Mouse (Mus musculus): ENCODE measurements around the gene Gm14137. TPM values are rescaled to one million over a fixed set of nuclear protein-coding genes. Genes with fewer than 3 reads are reported as not detected.

Gm14137 gene
- polyA plus RNA-seq, 1 experiment from 2014 or later, result 0.66 TPM

DNA sequence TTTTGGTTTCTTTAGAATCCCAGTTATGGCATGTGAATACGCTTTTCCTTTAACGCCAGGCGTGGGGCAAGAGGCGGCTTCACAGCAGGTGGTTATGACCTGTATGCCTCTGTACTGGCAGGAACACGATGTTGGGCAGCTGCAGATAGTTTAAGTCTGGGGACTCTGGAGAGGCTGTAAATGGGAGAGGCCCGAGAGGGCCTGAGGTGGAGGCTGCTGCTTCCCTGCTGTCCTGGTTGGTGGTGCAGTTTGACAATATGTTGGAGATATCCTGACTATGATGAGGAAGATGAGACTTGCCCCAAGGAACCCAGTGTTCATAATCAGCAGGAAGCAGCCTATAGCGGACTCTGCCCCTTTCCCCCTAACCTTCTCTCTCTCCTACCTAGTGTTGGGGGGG, 8.6 kb downstream of the Gm14137 start:
- Histone ChIP-seq H3K4me3 (replicated peaks; ENCODE audit: low read length) (no peak overlapping the region), H3K27me3 (ENCODE audit: control insufficient read depth, insufficient read depth, low read length) (no peaks in the 10 kb centered on the region), H3K36me3 (replicated peaks; ENCODE audit: control insufficient read depth, insufficient read depth) (peaks cover 67% of the 10 kb centered on the region), H3K27ac (no peak overlapping the region), H3K9me3 (ENCODE audit: control insufficient read depth, low read length) (no peaks in the 10 kb centered on the region), H3K4me2 (replicated peaks) (no peak overlapping the region), H3K4me1 (replicated peaks; ENCODE audit: control insufficient read depth, insufficient read depth, low read length) (no peaks in the 10 kb centered on the region), H3K9ac (no peak overlapping the region)
- 81% methylated on average over 7 of the region's 7 CpGs for WGBS
- DNase-seq (ENCODE audit: low spot score) (no peak), ATAC-seq (ENCODE audit: low FRiP score) (no peak)

DNA sequence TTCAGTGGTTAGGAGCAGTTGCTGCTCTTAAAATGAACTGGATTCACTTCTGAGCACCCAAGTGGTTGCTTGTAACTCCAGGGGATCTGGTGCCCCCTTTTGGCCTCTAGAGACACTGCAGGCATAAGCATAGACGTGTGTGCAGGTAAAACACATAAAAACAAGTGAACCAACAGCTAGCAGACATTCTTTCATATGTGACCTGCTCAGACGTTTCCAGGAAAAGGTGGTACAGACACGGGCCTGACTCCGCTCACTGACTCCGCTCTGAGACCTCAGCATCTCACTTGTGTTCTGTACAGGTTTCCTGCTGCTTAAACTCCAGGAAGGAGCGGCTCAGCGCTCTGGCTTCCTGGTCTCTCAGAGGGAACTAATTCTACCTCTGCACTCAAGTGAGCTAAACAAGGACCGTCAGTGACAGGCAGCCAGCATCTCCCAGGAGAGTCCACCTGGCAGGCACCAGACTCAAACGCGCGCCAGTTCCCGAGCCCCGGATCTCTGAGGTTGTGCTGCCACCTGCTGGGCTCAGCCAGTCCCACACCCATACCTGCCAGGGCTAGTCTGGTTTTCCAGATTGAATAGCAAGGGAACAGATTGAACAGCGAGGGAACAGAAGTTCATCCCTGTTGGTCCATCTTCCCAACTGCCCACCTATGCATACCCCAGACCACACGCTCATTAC, 14.9 kb downstream of the Gm14137 start:
- ATAC-seq (ENCODE audit: low FRiP score) (peak; percentile 73; the same call in 1 of the 2 replicates), DNase-seq (ENCODE audit: low spot score) (peak; percentile 87)
- 9% methylated on average over 15 of the region's 15 CpGs for WGBS
- H3K4me2 ChIP-seq (replicated peaks), result peak overlapping the region; percentile 49
- 0 out of 2 replicates have a peak overlapping the region, but pooled peaks have one; percentile 7 for H3K4me3 ChIP-seq (replicated peaks; ENCODE audit: low read length)
- peak overlapping the region; percentile 11; the same call in 1 of the 2 replicates for H3K9ac ChIP-seq
- H3K36me3 ChIP-seq (replicated peaks; ENCODE audit: control insufficient read depth, insufficient read depth), result peaks cover 18% of the 10 kb centered on the region
- H3K4me1 ChIP-seq (replicated peaks; ENCODE audit: control insufficient read depth, insufficient read depth, low read length), result no peaks in the 10 kb centered on the region
- no peaks in the 10 kb centered on the region for H3K9me3 ChIP-seq (ENCODE audit: control insufficient read depth, low read length)
- H3K27ac ChIP-seq, result no peak overlapping the region
- H3K27me3 ChIP-seq (ENCODE audit: control insufficient read depth, insufficient read depth, low read length), result no peaks in the 10 kb centered on the region

- WGBS, result 88% methylated on average over 5 of the region's 5 CpGs
- Histone ChIP-seq H3K9ac (no peak overlapping the region), H3K36me3 (replicated peaks; ENCODE audit: control insufficient read depth, insufficient read depth) (peaks cover under 1% of the 10 kb centered on the region; the same call in 1 of the 2 replicates), H3K27ac (no peak overlapping the region), H3K4me1 (replicated peaks; ENCODE audit: control insufficient read depth, insufficient read depth, low read length) (no peaks in the 10 kb centered on the region), H3K4me2 (replicated peaks) (no peak overlapping the region), H3K9me3 (ENCODE audit: control insufficient read depth, low read length) (no peaks in the 10 kb centered on the region), H3K4me3 (replicated peaks; ENCODE audit: low read length) (no peak overlapping the region), H3K27me3 (ENCODE audit: control insufficient read depth, insufficient read depth, low read length) (no peaks in the 10 kb centered on the region)
- ATAC-seq (ENCODE audit: low FRiP score) (no peak), DNase-seq (ENCODE audit: low spot score) (no peak)
Measured at GRCm38 (mm10) chr2:119190969-119191368, 16.7 kb downstream of the Gm14137 start.

- Histone ChIP-seq H3K27ac (no peak overlapping the region), H3K27me3 (ENCODE audit: control insufficient read depth, insufficient read depth, low read length) (no peaks in the 10 kb centered on the region), H3K9me3 (ENCODE audit: control insufficient read depth, low read length) (no peaks in the 10 kb centered on the region), H3K9ac (no peak overlapping the region), H3K4me1 (replicated peaks; ENCODE audit: control insufficient read depth, insufficient read depth, low read length) (no peaks in the 10 kb centered on the region), H3K4me3 (replicated peaks; ENCODE audit: low read length) (no peak overlapping the region), H3K4me2 (replicated peaks) (no peak overlapping the region), H3K36me3 (replicated peaks; ENCODE audit: control insufficient read depth, insufficient read depth) (no peaks in the 10 kb centered on the region)
- DNase-seq (ENCODE audit: low spot score), result no peak
- WGBS, result 85% methylated on average over 5 of the region's 5 CpGs
- no peak for ATAC-seq (ENCODE audit: low FRiP score)
Measured at GRCm38 (mm10) chr2:119194140-119194539, 19.8 kb downstream of the Gm14137 start.

GRCm38 (mm10) chr2:119196316-119197108, 22.2 kb downstream of the Gm14137 start:
- no peak overlapping the region for H3K27ac ChIP-seq
- H3K9me3 ChIP-seq (ENCODE audit: control insufficient read depth, low read length), result no peaks in the 10 kb centered on the region
- DNase-seq (ENCODE audit: low spot score) (no peak), ATAC-seq (ENCODE audit: low FRiP score) (no peak)
- no peak overlapping the region for H3K9ac ChIP-seq
- H3K4me3 ChIP-seq (replicated peaks; ENCODE audit: low read length), result no peak overlapping the region
- WGBS, result 51% methylated on average over 4 of the region's 4 CpGs
- H3K4me2 ChIP-seq (replicated peaks), result no peak overlapping the region
- H3K36me3 ChIP-seq (replicated peaks; ENCODE audit: control insufficient read depth, insufficient read depth), result no peaks in the 10 kb centered on the region
- H3K27me3 ChIP-seq (ENCODE audit: control insufficient read depth, insufficient read depth, low read length), result no peaks in the 10 kb centered on the region
- H3K4me1 ChIP-seq (replicated peaks; ENCODE audit: control insufficient read depth, insufficient read depth, low read length), result no peaks in the 10 kb centered on the region

DNA sequence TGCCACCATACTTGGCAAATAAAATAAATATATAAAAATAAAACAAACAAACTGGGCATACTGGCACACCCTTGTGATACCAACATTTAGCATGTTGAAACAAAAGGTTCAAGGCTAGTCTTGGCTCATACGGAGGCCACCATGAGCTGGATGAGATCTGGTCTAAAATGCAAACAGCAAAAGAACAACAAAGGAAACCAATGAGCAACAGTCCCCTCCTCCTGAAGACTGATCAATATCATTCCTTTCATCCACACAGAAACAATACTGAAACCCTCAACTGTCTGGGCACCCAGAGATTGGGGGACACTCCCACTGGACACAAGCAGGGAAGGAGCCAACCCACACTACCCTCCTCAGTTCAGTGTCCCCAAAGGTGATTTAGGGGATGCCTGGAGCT, 23.2 kb downstream of the Gm14137 start:
- H3K9me3 ChIP-seq (ENCODE audit: control insufficient read depth, low read length), result no peaks in the 10 kb centered on the region
- 89% methylated on average over 1 of the region's 1 CpGs for WGBS
- H3K27me3 ChIP-seq (ENCODE audit: control insufficient read depth, insufficient read depth, low read length), result no peaks in the 10 kb centered on the region
- no peaks in the 10 kb centered on the region for H3K4me1 ChIP-seq (replicated peaks; ENCODE audit: control insufficient read depth, insufficient read depth, low read length)
- no peak overlapping the region for H3K4me2 ChIP-seq (replicated peaks)
- H3K9ac ChIP-seq, result no peak overlapping the region
- H3K27ac ChIP-seq, result no peak overlapping the region
- no peaks in the 10 kb centered on the region for H3K36me3 ChIP-seq (replicated peaks; ENCODE audit: control insufficient read depth, insufficient read depth)
- no peak for DNase-seq (ENCODE audit: low spot score)
- H3K4me3 ChIP-seq (replicated peaks; ENCODE audit: low read length), result no peak overlapping the region
- ATAC-seq (ENCODE audit: low FRiP score), result no peak

GRCm38 (mm10) chr2:119198049-119198448, 23.7 kb downstream of the Gm14137 start:
- Histone ChIP-seq H3K4me2 (replicated peaks) (no peak overlapping the region), H3K9me3 (ENCODE audit: control insufficient read depth, low read length) (no peaks in the 10 kb centered on the region), H3K4me3 (replicated peaks; ENCODE audit: low read length) (no peak overlapping the region), H3K9ac (no peak overlapping the region), H3K4me1 (replicated peaks; ENCODE audit: control insufficient read depth, insufficient read depth, low read length) (no peaks in the 10 kb centered on the region), H3K36me3 (replicated peaks; ENCODE audit: control insufficient read depth, insufficient read depth) (no peaks in the 10 kb centered on the region), H3K27me3 (ENCODE audit: control insufficient read depth, insufficient read depth, low read length) (no peaks in the 10 kb centered on the region), H3K27ac (no peak overlapping the region)
- 53% methylated on average over 1 of the region's 1 CpGs for WGBS
- DNase-seq (ENCODE audit: low spot score) (no peak), ATAC-seq (ENCODE audit: low FRiP score) (no peak)

DNA sequence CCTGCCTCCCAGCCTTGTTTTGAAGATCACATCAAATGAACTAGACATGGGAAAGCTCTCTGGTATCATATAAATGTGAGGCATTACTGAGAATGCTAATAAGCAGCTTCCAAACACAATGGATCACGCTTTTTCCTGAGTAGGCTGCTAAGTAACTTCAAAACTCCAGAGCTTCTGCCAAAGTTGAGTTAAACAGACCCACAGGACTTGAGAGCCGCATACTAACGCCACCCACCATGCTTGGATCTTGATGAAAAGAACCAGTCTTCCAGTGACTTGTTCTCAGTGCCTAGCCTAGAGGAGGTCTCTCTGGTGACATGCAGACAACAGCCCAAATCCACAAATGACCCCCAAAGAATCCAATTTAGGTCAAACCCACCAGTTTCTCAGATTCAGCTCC, 24.6 kb downstream of the Gm14137 start:
- WGBS, result 42% methylated on average over 3 of the region's 3 CpGs
- Histone ChIP-seq H3K27ac (no peak overlapping the region), H3K4me3 (replicated peaks; ENCODE audit: low read length) (no peak overlapping the region), H3K4me2 (replicated peaks) (no peak overlapping the region), H3K9ac (no peak overlapping the region), H3K9me3 (ENCODE audit: control insufficient read depth, low read length) (no peaks in the 10 kb centered on the region), H3K4me1 (replicated peaks; ENCODE audit: control insufficient read depth, insufficient read depth, low read length) (no peaks in the 10 kb centered on the region), H3K36me3 (replicated peaks; ENCODE audit: control insufficient read depth, insufficient read depth) (no peaks in the 10 kb centered on the region), H3K27me3 (ENCODE audit: control insufficient read depth, insufficient read depth, low read length) (no peaks in the 10 kb centered on the region)
- ATAC-seq (ENCODE audit: low FRiP score) (no peak), DNase-seq (ENCODE audit: low spot score) (no peak)

- Histone ChIP-seq H3K9ac (no peak overlapping the region), H3K4me2 (replicated peaks) (no peak overlapping the region), H3K4me1 (replicated peaks; ENCODE audit: control insufficient read depth, insufficient read depth, low read length) (peaks cover 3% of the 10 kb centered on the region; the same call in 1 of the 2 replicates), H3K4me3 (replicated peaks; ENCODE audit: low read length) (no peak overlapping the region), H3K27me3 (ENCODE audit: control insufficient read depth, insufficient read depth, low read length) (no peaks in the 10 kb centered on the region), H3K27ac (no peak overlapping the region), H3K36me3 (replicated peaks; ENCODE audit: control insufficient read depth, insufficient read depth) (no peaks in the 10 kb centered on the region), H3K9me3 (ENCODE audit: control insufficient read depth, low read length) (no peaks in the 10 kb centered on the region)
- WGBS, result 59% methylated on average over 5 of the region's 5 CpGs
- ATAC-seq (ENCODE audit: low FRiP score) (no peak), DNase-seq (ENCODE audit: low spot score) (no peak)
Measured at GRCm38 (mm10) chr2:119202914-119203453, 28.7 kb downstream of the Gm14137 start.

All from hindbrain, embryonic 14.5 days (tissue).